Mouse (Mus musculus) liver, adult 2 months (tissue): Measurements from ENCODE around the gene Ap3d1. TPM values are rescaled to one million over a fixed set of nuclear protein-coding genes. Genes with fewer than 3 reads are reported as not detected.

Source experiments
- DNase-seq: peaks from one replicate; pipeline ENCODE4 v3.0.0-alpha.2; 2011; ENCODE audit warnings: low read depth, low spot score; ENCODE audit errors: extremely low read depth
- H3K27ac ChIP-seq: fragments of 200-500 bp; replicated peaks from 2 replicates; pipeline ENCODE4 v1.5.1; 2012; ENCODE audit warnings: low read depth, mild to moderate bottlenecking, control low read depth, inconsistent platforms, low read length; ENCODE audit not compliant: insufficient read depth
- H3K27me3 ChIP-seq: fragments of 200-500 bp; 2 replicates; pipeline ENCODE4 v1.6.1; 2012; ENCODE audit warnings: mild to moderate bottlenecking, moderate library complexity, low read length, inconsistent platforms; ENCODE audit not compliant: control insufficient read depth, insufficient read depth
- H3K36me3 ChIP-seq: fragments of 200-500 bp; 2 replicates; pipeline ENCODE4 v1.6.1; 2012; ENCODE audit warnings: low read length, inconsistent platforms; ENCODE audit not compliant: control insufficient read depth, insufficient read depth
- H3K4me1 ChIP-seq: fragments of 200-500 bp; 2 replicates; pipeline ENCODE4 v1.6.1; 2011; ENCODE audit warnings: low read length; ENCODE audit not compliant: control insufficient read depth, insufficient read depth
- H3K4me3 ChIP-seq: fragments of 200-500 bp; 2 replicates; pipeline ENCODE4 v1.5.1; 2011; ENCODE audit warnings: low read depth, mild to moderate bottlenecking, control low read depth, low read length, moderate library complexity; ENCODE audit not compliant: insufficient read depth
- H3K79me2 ChIP-seq: fragments of 200-500 bp; 2 replicates; pipeline ENCODE4 v1.6.1; 2012; ENCODE audit warnings: inconsistent platforms, mild to moderate bottlenecking, low read length, moderate library complexity; ENCODE audit not compliant: control insufficient read depth, insufficient read depth
- H3K9ac ChIP-seq: fragments of 200-500 bp; 2 replicates; pipeline ENCODE4 v1.6.1; 2012; ENCODE audit warnings: low read depth, mild to moderate bottlenecking, control low read depth, inconsistent platforms, low read length
- CTCF ChIP-seq: fragments of 200-500 bp; IDR thresholded peaks from 2 replicates; pipeline ENCODE4 v1.5.1; 2011; ENCODE audit warnings: low read depth, low read length, control low read depth
- POLR2A ChIP-seq: fragments of 200-500 bp; IDR thresholded peaks from 2 replicates; pipeline ENCODE4 v1.6.1; 2011; ENCODE audit warnings: low read length, control low read depth; ENCODE audit not compliant: insufficient read depth; ENCODE audit errors: extremely low read depth
- WGBS: fragments of 180-500 bp; shearing (Covaris S2); methylation state at CpG from one replicate; pipeline ENCODE4 v1.1.7; 2018; 5-methylcytosine and 5-hydroxymethylcytosine counted together
- polyA plus RNA-seq: library from polyadenylated mRNA; depleted of rRNA; stranded (reverse); fragments of >200 nt; gene quantifications from 2 replicates; pipeline ENCODE4 v1.2.3, GENCODE M21; 2012
- total RNA-seq: library from RNA; depleted of rRNA; stranded (reverse); fragments of >200 nt; gene quantifications from 2 replicates; pipeline ENCODE4 v1.2.3, GENCODE M21; 2014

Gene Ap3d1
- total and polyA plus RNA-seq, 2 experiments: 22.3 to 49.2 TPM

- TF ChIP-seq CTCF: no peak
- TF ChIP-seq POLR2A: no peak
- peak overlapping the region; percentile 59 for H3K27ac ChIP-seq
- H3K27me3 ChIP-seq: no peaks in the 10 kb centered on the region
- H3K9ac ChIP-seq: peak overlapping the region; percentile 29; the same call in 1 of the 2 replicates
- DNase-seq: peak; percentile 90
- peaks cover 75% of the 10 kb centered on the region for H3K4me1 ChIP-seq
- peaks cover 42% of the 10 kb centered on the region for H3K36me3 ChIP-seq
- 62% methylated on average over 7 of the region's 7 CpGs for WGBS
- H3K79me2 ChIP-seq: peaks cover 31% of the 10 kb centered on the region
- no peak overlapping the region for H3K4me3 ChIP-seq
Observed at GRCm38 (mm10) chr10:80669737-80670485, 72.2 kb downstream of the Ap3d1 start.

GRCm38 (mm10) chr10:80669018-80669417 lies 73.0 kb downstream of the Ap3d1 start:
- Histone ChIP-seq H3K79me2 (peaks cover 28% of the 10 kb centered on the region), H3K36me3 (peaks cover 42% of the 10 kb centered on the region), H3K27ac (0 out of 2 replicates have a peak overlapping the region, but pooled peaks have one; percentile 59), H3K9ac (no peak overlapping the region; the same call in 1 of the 2 replicates), H3K27me3 (no peaks in the 10 kb centered on the region), H3K4me3 (no peak overlapping the region), H3K4me1 (peaks cover 73% of the 10 kb centered on the region)
- DNase-seq: no peak
- no peak for TF ChIP-seq CTCF
- no peak for TF ChIP-seq POLR2A
- 86% methylated on average over 12 of the region's 12 CpGs for WGBS

- Histone ChIP-seq H3K79me2 (peaks cover 24% of the 10 kb centered on the region), H3K27me3 (no peaks in the 10 kb centered on the region), H3K27ac (no peak overlapping the region), H3K4me1 (peaks cover 72% of the 10 kb centered on the region), H3K4me3 (no peak overlapping the region), H3K36me3 (peaks cover 42% of the 10 kb centered on the region), H3K9ac (peak overlapping the region; percentile 27; the same call in 1 of the 2 replicates)
- no peak for TF ChIP-seq CTCF
- TF ChIP-seq POLR2A: no peak
- peak; percentile 59 for DNase-seq
- 61% methylated on average over 11 of the region's 11 CpGs for WGBS
Observed at GRCm38 (mm10) chr10:80668614-80669013, 73.5 kb downstream of the Ap3d1 start.

GRCm38 (mm10) chr10:80666837-80667412 lies 75.1 kb downstream of the Ap3d1 start:
- 50% methylated on average over 19 of the region's 19 CpGs for WGBS
- peaks cover 42% of the 10 kb centered on the region for H3K36me3 ChIP-seq
- peaks cover 7% of the 10 kb centered on the region for H3K79me2 ChIP-seq
- H3K27me3 ChIP-seq: no peaks in the 10 kb centered on the region
- peak overlapping the region; percentile 97 for H3K27ac ChIP-seq
- peak; percentile 40 for DNase-seq
- H3K4me1 ChIP-seq: peaks cover 61% of the 10 kb centered on the region
- peak overlapping the region; percentile 75 for H3K9ac ChIP-seq
- TF ChIP-seq CTCF (no peak), POLR2A (no peak)
- H3K4me3 ChIP-seq: no peak overlapping the region

GRCm38 (mm10) chr10:80665981-80666733 lies 75.9 kb downstream of the Ap3d1 start:
- TF ChIP-seq CTCF: 0 out of 2 replicates have a peak, but pooled peaks have one; percentile 21
- TF ChIP-seq POLR2A: no peak
- Histone ChIP-seq H3K27ac (peak overlapping the region; percentile 97), H3K27me3 (no peaks in the 10 kb centered on the region), H3K4me3 (no peak overlapping the region), H3K36me3 (peaks cover 36% of the 10 kb centered on the region), H3K9ac (peak overlapping the region; percentile 75), H3K4me1 (peaks cover 54% of the 10 kb centered on the region), H3K79me2 (peaks cover 2% of the 10 kb centered on the region)
- WGBS: 50% methylated on average over 10 of the region's 10 CpGs
- peak; percentile 33 for DNase-seq
